Mouse (Mus musculus) small intestine, adult 2 months (tissue): Measurements from ENCODE around the gene Chic2. TPM values are rescaled to one million over a fixed set of nuclear protein-coding genes. Genes with fewer than 3 reads are reported as not detected.

Experiments
- H3K27ac ChIP-seq: fragments of 200-500 bp; 2 replicates; pipeline ENCODE4 v1.5.1; 2012; ENCODE audit warnings: low read depth, low read length, control low read depth, inconsistent platforms; ENCODE audit not compliant: insufficient read depth
- H3K27me3 ChIP-seq: fragments of 200-500 bp; 2 replicates; pipeline ENCODE4 v1.6.1; 2012; ENCODE audit warnings: mild to moderate bottlenecking, moderate library complexity, low read length, inconsistent platforms; ENCODE audit not compliant: control insufficient read depth, insufficient read depth
- H3K36me3 ChIP-seq: fragments of 200-500 bp; 2 replicates; pipeline ENCODE4 v1.6.1; 2012; ENCODE audit warnings: mild to moderate bottlenecking, low read length, control low read depth, inconsistent platforms; ENCODE audit not compliant: control insufficient read depth, insufficient read depth
- H3K4me1 ChIP-seq: fragments of 200-500 bp; 2 replicates; pipeline ENCODE4 v1.6.1; 2012; ENCODE audit warnings: low read length, inconsistent platforms, mixed read lengths; ENCODE audit not compliant: control insufficient read depth, insufficient read depth, insufficient read length
- H3K4me3 ChIP-seq: fragments of 200-500 bp; 2 replicates; pipeline ENCODE4 v1.5.1; 2012; ENCODE audit warnings: low read depth, mild to moderate bottlenecking, control low read depth, inconsistent platforms, low read length, moderate library complexity
- CTCF ChIP-seq: fragments of 200-500 bp; IDR thresholded peaks from 2 replicates; pipeline ENCODE4 v1.5.1; 2012; ENCODE audit warnings: low read depth, mild to moderate bottlenecking, control low read depth, inconsistent platforms, low read length, moderate library complexity, mixed read lengths; ENCODE audit not compliant: insufficient replicate concordance, insufficient read length; ENCODE audit errors: extremely low read depth
- POLR2A ChIP-seq: fragments of 200-500 bp; IDR thresholded peaks from 2 replicates; pipeline ENCODE4 v1.6.1; 2012; ENCODE audit warnings: low read depth, mild to moderate bottlenecking, control low read depth, inconsistent platforms, low read length, moderate library complexity
- WGBS: fragments of 180-500 bp; shearing (Covaris S2); methylation state at CpG from one replicate; pipeline ENCODE4 v1.1.7; 2018; 5-methylcytosine and 5-hydroxymethylcytosine counted together
- polyA plus RNA-seq: library from polyadenylated mRNA; depleted of rRNA; stranded (reverse); fragments of >200 nt; gene quantifications from 2 replicates; pipeline ENCODE4 v1.2.3, GENCODE M21; 2012

Chic2 gene
- polyA plus RNA-seq, 1 experiment, result 1.8 TPM

GRCm38 (mm10) chr5:74974726-74975411 is 69.7 kb downstream of the Chic2 start:
- Histone ChIP-seq H3K27me3 (no peaks in the 10 kb centered on the region), H3K27ac (peak overlapping the region; percentile 76), H3K4me1 (peaks cover 7% of the 10 kb centered on the region), H3K36me3 (no peaks in the 10 kb centered on the region), H3K4me3 (no peak overlapping the region)
- WGBS, result 52% methylated on average over 12 of the region's 12 CpGs
- TF ChIP-seq POLR2A (no peak), CTCF (no peak)

GRCm38 (mm10) chr5:74974061-74974581 is 70.5 kb downstream of the Chic2 start:
- no peak for TF ChIP-seq POLR2A
- TF ChIP-seq CTCF, result no peak
- WGBS, result 55% methylated on average over 22 of the region's 22 CpGs
- no peaks in the 10 kb centered on the region for H3K27me3 ChIP-seq
- no peak overlapping the region for H3K4me3 ChIP-seq
- H3K36me3 ChIP-seq, result no peaks in the 10 kb centered on the region
- H3K27ac ChIP-seq, result peak overlapping the region; percentile 76
- peaks cover 7% of the 10 kb centered on the region for H3K4me1 ChIP-seq

- Histone ChIP-seq H3K4me1 (peaks cover 7% of the 10 kb centered on the region), H3K27me3 (no peaks in the 10 kb centered on the region), H3K4me3 (no peak overlapping the region), H3K36me3 (no peaks in the 10 kb centered on the region), H3K27ac (no peak overlapping the region)
- TF ChIP-seq CTCF, result no peak
- no peak for TF ChIP-seq POLR2A
- 82% methylated on average over 7 of the region's 7 CpGs for WGBS
These were observed 73.2 kb downstream of the Chic2 start for GRCm38 (mm10) chr5:74971418-74971817.

GRCm38 (mm10) chr5:74969341-74969740 is 75.2 kb downstream of the Chic2 start:
- TF ChIP-seq POLR2A (no peak), CTCF (no peak)
- WGBS, result 86% methylated on average over 6 of the region's 6 CpGs
- H3K27me3 ChIP-seq, result no peaks in the 10 kb centered on the region

GRCm38 (mm10) chr5:74967882-74968281 is 76.7 kb downstream of the Chic2 start:
- H3K27ac ChIP-seq, result no peak overlapping the region
- H3K27me3 ChIP-seq, result no peaks in the 10 kb centered on the region
- H3K4me1 ChIP-seq, result no peaks in the 10 kb centered on the region
- H3K36me3 ChIP-seq, result no peaks in the 10 kb centered on the region
- TF ChIP-seq CTCF (no peak), POLR2A (no peak)
- no peak overlapping the region for H3K4me3 ChIP-seq
- WGBS, result 87% methylated on average over 3 of the region's 3 CpGs

More at GRCm38 (mm10) chr5:74969341-74969740, 75.2 kb downstream of the Chic2 start:
- Histone ChIP-seq H3K27ac (no peak overlapping the region), H3K4me3 (no peak overlapping the region), H3K36me3 (no peaks in the 10 kb centered on the region), H3K4me1 (peaks cover 4% of the 10 kb centered on the region)

GRCm38 (mm10) chr5:74966891-74967290 is 77.7 kb downstream of the Chic2 start:
- H3K4me3 ChIP-seq, result no peak overlapping the region
- no peak for TF ChIP-seq POLR2A
- TF ChIP-seq CTCF, result no peak
- no peaks in the 10 kb centered on the region; the same call in 1 of the 2 replicates for H3K4me1 ChIP-seq
- WGBS, result 69% methylated on average over 10 of the region's 10 CpGs
- H3K27ac ChIP-seq, result no peak overlapping the region
- H3K27me3 ChIP-seq, result no peaks in the 10 kb centered on the region
- no peaks in the 10 kb centered on the region for H3K36me3 ChIP-seq

GRCm38 (mm10) chr5:74962771-74963170 is 81.8 kb downstream of the Chic2 start:
- no peak overlapping the region for H3K27ac ChIP-seq
- H3K27me3 ChIP-seq, result no peaks in the 10 kb centered on the region
- H3K4me1 ChIP-seq, result peaks cover 7% of the 10 kb centered on the region; the same call in 1 of the 2 replicates
- H3K4me3 ChIP-seq, result no peak overlapping the region
- 58% methylated on average over 5 of the region's 5 CpGs for WGBS
- no peaks in the 10 kb centered on the region for H3K36me3 ChIP-seq
- no peak for TF ChIP-seq CTCF
- TF ChIP-seq POLR2A, result no peak
